Mouse (Mus musculus) spleen, postnatal 14 days (tissue): ENCODE data around the gene Efl1.

Experiments used
- DNase-seq, 2 experiments: peaks; one replicate each; pipeline ENCODE4 v3.0.0; 2021 to 2022; ENCODE audit warnings: low spot score in 2 of 2

Gene Efl1

DNA sequence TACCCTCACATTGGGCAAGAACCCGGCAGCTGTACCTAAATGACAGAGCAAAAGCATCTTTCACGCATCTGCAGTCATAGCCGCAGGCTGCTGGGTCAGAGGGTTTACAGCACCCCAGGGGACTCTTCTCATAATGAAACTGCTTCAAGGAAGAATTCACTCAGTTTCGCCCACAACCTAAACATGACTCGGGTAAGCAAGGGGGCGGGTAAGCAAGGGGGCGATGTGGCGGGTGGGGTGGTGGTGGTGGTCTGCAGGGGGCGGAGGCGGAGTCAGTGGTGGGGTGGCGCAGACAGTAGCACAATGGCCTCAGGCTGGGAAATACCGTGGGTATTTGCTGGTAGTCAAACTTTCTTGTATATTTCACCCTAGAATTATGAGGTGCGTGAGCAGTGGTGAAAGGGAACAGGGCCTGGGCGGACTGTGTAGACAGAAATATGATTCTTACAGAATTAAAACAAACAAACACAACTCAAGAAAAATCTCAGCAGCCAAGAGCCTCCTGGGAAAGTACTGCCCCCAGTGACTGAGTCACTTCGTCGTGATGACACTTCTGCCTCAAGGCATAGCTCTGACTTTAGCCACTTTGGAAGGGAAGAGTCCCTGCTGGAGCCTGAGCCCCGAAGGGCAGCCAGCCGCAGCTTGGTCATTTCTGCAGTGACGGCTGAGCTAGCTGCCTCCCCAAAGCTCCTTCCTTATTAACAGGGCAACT is 162.9 kb downstream of the Efl1 start:
- peak in 1 of 2 experiments; percentile 4 for DNase-seq

DNA sequence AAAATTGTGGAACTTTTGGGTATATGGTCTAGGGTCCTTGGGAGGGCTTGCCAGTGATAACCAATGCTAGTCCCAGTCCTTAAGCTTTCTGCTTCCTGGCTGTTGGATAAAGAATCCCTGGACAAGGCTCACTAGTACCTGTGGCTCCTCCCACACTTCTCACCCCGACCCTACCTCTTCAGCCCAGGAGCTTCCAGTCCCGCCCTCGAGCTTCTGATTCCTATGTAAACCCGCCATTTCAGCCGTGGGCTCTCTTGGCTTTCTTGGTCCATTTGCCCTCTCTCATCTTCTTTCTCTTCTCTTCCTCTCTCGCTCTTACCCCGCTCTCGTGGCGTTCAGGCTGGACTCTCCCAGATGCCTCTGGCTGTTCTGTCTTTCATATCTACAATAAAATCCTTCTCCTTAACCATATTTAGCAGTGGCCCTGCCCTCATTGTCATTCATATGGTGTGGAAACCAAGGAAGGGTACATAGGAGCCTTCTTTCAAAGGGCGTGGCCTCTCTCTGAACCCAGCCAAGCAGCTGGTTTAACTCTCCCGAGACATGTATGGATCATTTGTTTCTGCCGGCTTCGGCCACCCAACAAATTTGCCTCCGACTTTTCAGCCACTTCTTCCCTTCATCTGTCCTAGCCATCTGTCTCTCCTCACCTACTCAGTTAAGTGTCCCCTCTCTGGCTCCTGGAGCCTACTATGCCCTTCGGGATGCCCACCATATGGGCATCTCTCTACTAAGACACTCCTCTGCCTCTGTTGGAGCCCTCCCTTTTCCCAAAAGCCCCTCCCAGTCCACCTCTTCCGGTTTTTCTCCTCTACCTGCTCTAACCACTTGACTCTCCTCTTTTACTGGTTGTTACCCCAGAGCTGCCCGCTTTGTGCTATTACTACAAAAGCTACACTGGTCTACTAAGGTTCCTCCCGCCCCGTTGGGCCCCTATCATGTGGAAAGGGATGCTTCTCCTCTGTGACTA is 164.1 kb downstream of the Efl1 start:
- DNase-seq: no peak

DNA sequence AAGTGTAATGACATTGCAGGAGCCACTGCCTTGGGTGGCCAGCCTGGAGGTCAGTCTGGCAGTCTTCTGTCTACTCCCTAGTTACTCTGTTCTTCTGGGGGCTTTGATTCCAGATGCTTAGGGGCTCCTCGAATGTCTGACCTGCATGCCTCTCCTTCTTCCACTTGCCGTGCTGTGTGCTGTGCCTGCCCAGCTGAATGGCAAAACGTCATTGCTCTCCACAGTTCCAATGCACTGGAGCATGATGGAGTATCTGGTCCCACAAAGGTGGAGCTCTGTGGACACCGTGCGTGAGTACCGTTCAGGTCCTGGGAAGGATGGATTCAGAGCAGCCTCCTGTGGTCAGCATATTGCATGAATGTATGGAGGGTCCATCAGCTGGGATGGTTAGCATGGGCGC is 171.1 kb downstream of the Efl1 start:
- no peak for DNase-seq

DNA sequence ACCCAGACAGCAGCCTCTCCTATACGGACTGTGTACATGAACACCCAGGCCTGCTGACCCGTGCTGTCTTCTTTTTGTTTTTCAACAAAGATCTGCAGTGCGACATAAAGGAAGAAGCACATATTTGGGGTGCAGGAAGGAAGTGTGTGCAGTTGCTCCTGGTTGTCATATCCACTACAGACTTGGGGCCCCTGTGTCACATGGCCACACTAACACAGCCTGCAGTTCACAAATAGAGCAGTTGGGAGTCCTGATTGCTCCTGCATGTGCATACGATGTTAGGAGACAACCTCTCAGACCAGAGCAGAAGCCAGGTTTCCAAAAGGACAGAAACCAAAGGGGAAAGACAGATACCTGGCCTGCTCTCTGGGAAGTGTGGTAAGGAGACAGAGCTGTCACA is 172.2 kb downstream of the Efl1 start:
- no peak for DNase-seq

DNA sequence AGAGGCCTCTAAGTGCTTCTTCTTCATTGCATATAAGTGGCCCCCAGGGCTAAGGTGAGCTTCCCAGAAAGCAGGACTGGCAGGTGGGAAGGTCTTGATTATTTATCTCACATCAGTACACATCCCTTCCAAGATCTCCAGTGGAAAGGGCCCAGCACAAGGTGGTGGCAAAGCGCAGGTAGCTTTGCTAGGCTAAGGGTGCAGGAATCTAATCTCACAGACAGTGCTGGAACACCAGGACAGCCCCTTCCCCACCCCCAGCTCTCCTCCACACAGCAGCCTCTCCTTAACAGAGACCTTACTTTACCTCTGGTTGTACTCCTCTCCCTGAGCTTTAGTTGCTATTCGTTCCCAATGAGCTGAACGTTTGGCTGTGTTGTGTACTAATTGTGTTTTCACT is 173.1 kb downstream of the Efl1 start:
- DNase-seq: no peak

DNA sequence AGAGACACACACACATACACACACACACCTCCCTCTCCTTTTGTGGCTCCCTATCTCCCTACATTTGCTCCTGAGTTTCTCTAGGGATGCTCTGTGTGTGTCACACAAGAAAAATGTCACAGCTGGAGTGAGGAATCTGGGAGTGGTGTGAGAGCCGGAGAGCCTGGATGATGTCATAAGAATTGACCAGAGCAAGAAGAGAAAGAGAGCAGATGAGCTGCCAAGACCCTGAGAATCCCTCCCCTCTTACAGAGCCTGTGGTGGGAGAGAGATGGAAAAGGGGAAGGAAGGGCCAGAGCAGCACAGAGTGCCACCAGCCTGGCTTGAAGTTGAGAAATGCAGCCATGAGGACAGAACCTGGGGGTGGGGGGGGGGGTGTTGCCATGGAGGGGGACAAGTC is 174.1 kb downstream of the Efl1 start:
- DNase-seq: no peak
